Mouse (Mus musculus): Measurements from ENCODE around the gene Myh14.

The Myh14 gene

DNA sequence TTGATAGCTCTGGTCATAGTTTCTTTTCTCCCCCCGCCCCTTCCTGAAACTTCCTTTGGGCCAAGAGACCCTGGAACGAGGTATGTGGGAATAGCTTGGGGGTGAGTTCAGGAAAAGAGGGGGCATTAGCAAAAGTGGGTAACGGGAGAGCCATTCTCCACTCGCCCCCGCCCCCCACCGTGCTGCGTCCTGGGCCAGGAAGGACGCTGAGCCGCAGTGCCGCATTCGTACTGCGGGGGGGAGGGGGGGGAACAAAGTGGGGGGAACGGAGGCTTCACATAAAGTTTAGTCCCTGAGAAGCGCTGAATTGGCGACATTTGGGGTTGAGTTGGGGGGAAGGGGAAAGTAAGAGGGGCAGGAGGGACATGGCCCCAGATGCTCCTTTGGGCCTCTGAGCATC, 77.6 kb downstream of the Myh14 start:
- TF ChIP-seq NANOG (IDR thresholded peaks at IDR 0.05; ENCODE audit: borderline replicate concordance, low read length) (no peak), CTCF (conservative IDR thresholded peaks at IDR 0.05; ENCODE audit: low read length) (no peak), POU5F1 (IDR thresholded peaks at IDR 0.05; ENCODE audit: borderline replicate concordance, low read length) (no peak)
- peaks cover 81% of the 10 kb centered on the region for H3K4me1 ChIP-seq (replicated peaks; ENCODE audit: low read depth, low read length)
- H3K36me3 ChIP-seq (ENCODE audit: insufficient read depth, low read length): peaks cover 49% of the 10 kb centered on the region
- H3K9me3 ChIP-seq (ENCODE audit: low read length): no peaks in the 10 kb centered on the region
- H3K27me3 ChIP-seq (ENCODE audit: insufficient read depth, low read length): peaks cover 17% of the 10 kb centered on the region
- peak overlapping the region; percentile 93 for H3K4me3 ChIP-seq (replicated peaks; ENCODE audit: low read length)

DNA sequence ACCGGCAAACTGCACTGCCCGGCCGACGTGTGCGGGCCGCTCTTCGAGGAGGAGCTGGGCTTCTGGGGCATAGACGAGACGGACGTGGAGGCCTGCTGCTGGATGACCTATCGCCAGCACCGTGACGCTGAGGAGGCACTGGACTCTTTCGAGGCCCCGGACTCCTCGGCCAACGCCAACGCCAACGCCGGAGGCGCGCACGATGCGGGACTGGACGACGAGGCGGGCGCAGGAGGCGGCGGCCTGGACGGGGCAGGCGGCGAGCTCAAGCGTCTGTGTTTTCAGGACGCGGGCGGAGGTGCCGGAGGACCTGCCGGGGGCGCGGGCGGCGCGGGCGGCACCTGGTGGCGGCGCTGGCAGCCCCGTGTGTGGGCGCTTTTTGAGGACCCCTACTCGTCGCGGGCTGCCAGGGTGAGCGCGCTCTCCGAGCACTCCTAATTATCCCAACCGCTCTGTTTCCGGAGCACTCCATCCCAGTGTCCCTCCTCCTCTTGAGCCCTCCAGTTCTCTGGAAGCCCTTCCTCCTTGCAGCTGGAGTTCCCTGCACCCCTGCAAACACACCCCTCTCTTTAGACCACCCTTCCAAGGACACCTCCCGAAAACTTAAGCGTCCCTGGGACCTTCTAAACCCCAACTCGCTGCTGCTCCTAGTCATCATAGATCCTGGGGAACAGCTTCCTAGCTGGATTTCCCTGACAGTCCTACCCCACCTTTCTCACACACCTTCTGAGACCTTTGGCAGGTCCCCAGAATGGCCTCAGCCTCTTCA, 79.1 kb downstream of the Myh14 start:
- peak overlapping the region; percentile 93 for H3K4me3 ChIP-seq (replicated peaks; ENCODE audit: low read length)
- peaks cover 34% of the 10 kb centered on the region for H3K36me3 ChIP-seq (ENCODE audit: insufficient read depth, low read length)
- no peak for TF ChIP-seq CTCF (conservative IDR thresholded peaks at IDR 0.05; ENCODE audit: low read length)
- TF ChIP-seq NANOG (IDR thresholded peaks at IDR 0.05; ENCODE audit: borderline replicate concordance, low read length): no peak
- TF ChIP-seq POU5F1 (IDR thresholded peaks at IDR 0.05; ENCODE audit: borderline replicate concordance, low read length): no peak
- no peaks in the 10 kb centered on the region for H3K9me3 ChIP-seq (ENCODE audit: low read length)
- H3K27me3 ChIP-seq (ENCODE audit: insufficient read depth, low read length): peaks cover 28% of the 10 kb centered on the region
- peaks cover 80% of the 10 kb centered on the region for H3K4me1 ChIP-seq (replicated peaks; ENCODE audit: low read depth, low read length)

DNA sequence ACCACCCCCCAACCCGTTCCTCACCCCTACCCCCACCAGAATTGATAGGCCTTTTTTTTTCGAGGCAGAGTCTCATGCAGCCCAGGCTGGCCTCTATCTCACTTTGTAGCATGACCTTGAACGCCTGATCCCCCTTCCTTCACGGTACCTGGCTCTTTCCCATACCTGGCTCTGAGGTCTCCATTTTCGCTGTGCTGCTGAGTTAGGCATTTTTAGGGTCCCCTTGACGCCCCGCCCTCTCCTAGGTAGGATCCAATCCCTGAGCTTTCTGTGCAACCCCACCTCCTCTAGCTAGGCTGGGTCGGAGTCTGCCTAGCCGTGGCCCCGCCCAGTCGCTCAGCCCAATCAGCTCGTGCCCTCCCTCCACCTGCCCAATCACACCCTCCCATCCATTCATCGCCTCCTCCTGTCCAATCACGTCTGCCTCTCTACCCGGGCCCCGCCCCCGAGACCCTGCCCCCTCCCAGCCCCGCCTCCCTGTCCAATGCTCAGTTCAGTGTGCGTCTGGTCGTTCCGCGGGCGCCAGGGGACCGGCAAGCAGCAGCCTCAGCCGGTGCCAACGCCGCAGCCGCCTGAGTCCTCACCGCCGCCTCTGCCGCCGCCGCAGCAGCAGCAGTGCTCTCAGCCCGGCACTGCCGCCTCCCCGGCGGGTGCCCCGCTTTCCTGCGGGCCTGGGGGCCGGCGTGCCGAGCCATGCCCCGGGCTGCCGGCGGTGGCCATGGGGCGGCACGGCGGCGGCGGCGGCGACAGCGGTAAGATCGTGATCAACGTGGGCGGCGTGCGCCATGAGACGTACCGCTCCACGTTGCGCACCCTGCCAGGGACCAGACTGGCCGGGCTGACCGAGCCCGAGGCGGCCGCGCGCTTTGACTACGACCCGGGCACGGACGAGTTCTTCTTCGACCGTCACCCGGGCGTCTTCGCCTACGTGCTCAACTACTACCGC, 80.0 kb downstream of the Myh14 start, which contains the start of gene Kcnc3:
Gene Kcnc3, plus strand, starts transcription at position 263 of the 946 bp plus-strand sequence.
- Histone ChIP-seq H3K27me3 (ENCODE audit: insufficient read depth, low read length) (peaks cover 32% of the 10 kb centered on the region), H3K4me1 (replicated peaks; ENCODE audit: low read depth, low read length) (peaks cover 77% of the 10 kb centered on the region), H3K4me3 (replicated peaks; ENCODE audit: low read length) (peak within 1 kb of the TSS; percentile 93), H3K36me3 (ENCODE audit: insufficient read depth, low read length) (peaks cover 26% of the 10 kb centered on the region), H3K9me3 (ENCODE audit: low read length) (no peaks in the 10 kb centered on the region)
- TF ChIP-seq POU5F1 (IDR thresholded peaks at IDR 0.05; ENCODE audit: borderline replicate concordance, low read length) (no peak), CTCF (conservative IDR thresholded peaks at IDR 0.05; ENCODE audit: low read length) (no peak), NANOG (IDR thresholded peaks at IDR 0.05; ENCODE audit: borderline replicate concordance, low read length) (no peak)

DNA sequence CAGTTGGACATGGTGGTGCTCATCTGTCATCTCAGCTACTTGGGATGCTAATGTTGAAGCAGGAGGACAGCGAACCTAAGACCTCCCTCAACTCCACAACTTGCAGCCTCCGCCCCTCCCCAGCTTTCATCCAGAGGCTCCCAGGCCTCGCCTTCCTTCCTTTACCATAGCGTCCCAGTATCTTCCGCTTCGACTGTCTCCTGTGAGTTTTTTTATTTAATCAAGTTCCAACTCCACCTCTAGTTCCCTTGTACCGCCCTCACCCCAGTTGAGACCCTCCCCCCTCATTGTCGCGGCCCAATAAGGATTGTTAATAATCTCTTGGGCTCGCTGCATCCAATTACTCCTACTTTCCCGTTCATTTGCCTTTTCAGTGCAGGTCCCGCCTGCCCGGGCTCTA, 80.7 kb downstream of the Myh14 start:
- Histone ChIP-seq H3K36me3 (ENCODE audit: insufficient read depth, low read length) (peaks cover 26% of the 10 kb centered on the region), H3K27me3 (ENCODE audit: insufficient read depth, low read length) (peaks cover 38% of the 10 kb centered on the region), H3K4me3 (replicated peaks; ENCODE audit: low read length) (peak overlapping the region; percentile 77), H3K9me3 (ENCODE audit: low read length) (no peaks in the 10 kb centered on the region), H3K4me1 (replicated peaks; ENCODE audit: low read depth, low read length) (peaks cover 70% of the 10 kb centered on the region)
- no peak for TF ChIP-seq CTCF (conservative IDR thresholded peaks at IDR 0.05; ENCODE audit: low read length)
- no peak for TF ChIP-seq NANOG (IDR thresholded peaks at IDR 0.05; ENCODE audit: borderline replicate concordance, low read length)
- no peak for TF ChIP-seq POU5F1 (IDR thresholded peaks at IDR 0.05; ENCODE audit: borderline replicate concordance, low read length)

DNA sequence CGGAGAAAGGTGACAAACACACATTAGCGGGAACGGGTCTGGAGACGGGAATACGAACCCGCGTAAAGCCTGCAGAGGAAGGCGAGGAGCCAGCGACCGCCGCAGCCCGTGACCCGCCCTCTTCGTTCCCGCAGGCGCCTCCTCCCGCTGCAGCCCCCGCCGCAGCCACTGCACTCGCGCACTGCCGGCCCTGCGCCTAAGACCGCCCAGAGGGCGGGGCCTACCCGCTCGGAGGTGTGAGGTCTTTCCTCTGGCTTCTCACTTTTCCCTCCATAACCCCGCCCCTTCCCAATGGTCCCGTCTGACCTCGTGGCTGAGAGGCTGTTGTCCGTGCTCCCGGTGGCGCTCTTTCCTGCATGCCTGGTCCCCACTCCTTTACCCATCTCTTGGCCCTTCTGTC, 81.5 kb downstream of the Myh14 start:
- Histone ChIP-seq H3K27me3 (ENCODE audit: insufficient read depth, low read length) (peaks cover 38% of the 10 kb centered on the region), H3K4me3 (replicated peaks; ENCODE audit: low read length) (peak overlapping the region; percentile 77)
- TF ChIP-seq POU5F1 (IDR thresholded peaks at IDR 0.05; ENCODE audit: borderline replicate concordance, low read length) (no peak), NANOG (IDR thresholded peaks at IDR 0.05; ENCODE audit: borderline replicate concordance, low read length) (no peak), CTCF (conservative IDR thresholded peaks at IDR 0.05; ENCODE audit: low read length) (no peak)

DNA sequence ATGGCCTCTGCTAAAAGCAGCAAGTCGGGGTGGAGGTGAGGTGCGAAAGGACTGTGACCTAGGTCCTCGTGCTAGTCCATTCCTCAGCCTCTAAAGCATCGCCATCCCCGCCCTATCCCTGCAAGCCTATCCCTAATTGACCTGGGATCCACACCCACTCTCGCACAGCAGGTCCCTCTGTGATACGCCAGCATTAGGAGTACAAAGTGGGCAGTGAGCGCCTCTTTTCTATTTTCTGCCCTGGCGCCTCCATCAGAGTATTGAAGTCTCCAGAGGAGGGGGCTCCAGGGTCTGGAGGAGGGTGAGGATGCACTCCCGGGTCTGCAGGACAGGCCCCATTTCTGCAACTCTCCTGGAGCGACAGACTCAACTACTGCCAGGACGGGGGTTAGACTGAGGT, 82.3 kb downstream of the Myh14 start:
- Histone ChIP-seq H3K4me3 (replicated peaks; ENCODE audit: low read length) (peak overlapping the region; percentile 77), H3K36me3 (ENCODE audit: insufficient read depth, low read length) (peaks cover 16% of the 10 kb centered on the region), H3K27me3 (ENCODE audit: insufficient read depth, low read length) (peaks cover 38% of the 10 kb centered on the region), H3K4me1 (replicated peaks; ENCODE audit: low read depth, low read length) (peaks cover 59% of the 10 kb centered on the region), H3K9me3 (ENCODE audit: low read length) (no peaks in the 10 kb centered on the region)
- TF ChIP-seq CTCF (conservative IDR thresholded peaks at IDR 0.05; ENCODE audit: low read length) (no peak), POU5F1 (IDR thresholded peaks at IDR 0.05; ENCODE audit: borderline replicate concordance, low read length) (no peak), NANOG (IDR thresholded peaks at IDR 0.05; ENCODE audit: borderline replicate concordance, low read length) (no peak)

More for the DNA sequence above, 81.5 kb downstream of the Myh14 start:
- Histone ChIP-seq H3K9me3 (ENCODE audit: low read length) (no peaks in the 10 kb centered on the region), H3K36me3 (ENCODE audit: insufficient read depth, low read length) (peaks cover 19% of the 10 kb centered on the region), H3K4me1 (replicated peaks; ENCODE audit: low read depth, low read length) (peaks cover 65% of the 10 kb centered on the region)

DNA sequence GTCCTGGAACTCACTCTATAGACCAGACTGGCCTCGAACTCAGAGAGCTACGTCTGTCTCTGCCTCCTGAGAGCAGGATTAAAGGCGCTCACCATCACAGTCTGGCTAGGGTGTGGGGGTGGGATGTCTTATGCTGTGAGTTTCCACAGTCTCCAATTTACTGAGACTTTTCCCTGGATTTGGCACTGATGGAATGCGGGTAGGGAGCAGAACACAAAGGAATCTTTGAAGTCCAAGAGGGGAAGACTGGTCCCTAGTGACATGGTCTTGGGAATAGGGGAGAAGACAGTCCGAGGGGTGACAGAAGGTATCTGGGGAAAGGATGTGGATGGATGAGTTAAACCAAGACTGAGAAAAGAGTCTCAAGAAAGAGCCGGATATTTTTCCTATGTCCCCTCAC, 83.0 kb downstream of the Myh14 start:
- H3K9me3 ChIP-seq (ENCODE audit: low read length): no peaks in the 10 kb centered on the region
- peak overlapping the region; percentile 77 for H3K4me3 ChIP-seq (replicated peaks; ENCODE audit: low read length)
- peaks cover 40% of the 10 kb centered on the region for H3K27me3 ChIP-seq (ENCODE audit: insufficient read depth, low read length)
- no peak for TF ChIP-seq POU5F1 (IDR thresholded peaks at IDR 0.05; ENCODE audit: borderline replicate concordance, low read length)
- TF ChIP-seq CTCF (conservative IDR thresholded peaks at IDR 0.05; ENCODE audit: low read length): no peak
- no peak for TF ChIP-seq NANOG (IDR thresholded peaks at IDR 0.05; ENCODE audit: borderline replicate concordance, low read length)
- peaks cover 52% of the 10 kb centered on the region for H3K4me1 ChIP-seq (replicated peaks; ENCODE audit: low read depth, low read length)
- peaks cover 13% of the 10 kb centered on the region for H3K36me3 ChIP-seq (ENCODE audit: insufficient read depth, low read length)

DNA sequence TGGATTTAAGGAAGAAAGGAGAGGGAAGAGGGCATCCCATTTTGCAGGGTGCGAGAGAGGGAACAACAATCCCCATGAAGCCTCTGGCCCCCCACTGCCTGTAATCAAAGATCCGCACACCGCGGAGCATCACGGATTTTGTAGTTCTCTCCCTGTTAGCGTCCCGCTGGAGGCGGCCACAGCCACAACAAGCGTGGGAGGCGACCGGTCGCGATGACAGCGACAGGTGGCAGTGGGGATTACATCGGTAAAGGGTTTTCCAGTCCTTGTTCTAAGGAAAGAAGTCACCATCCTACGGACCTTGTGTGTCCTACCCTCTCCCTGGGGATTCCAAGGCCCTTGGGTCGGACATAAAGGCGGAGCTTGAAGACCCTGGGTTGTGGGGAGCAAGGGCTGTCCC, 83.7 kb downstream of the Myh14 start:
- Histone ChIP-seq H3K27me3 (ENCODE audit: insufficient read depth, low read length) (peaks cover 33% of the 10 kb centered on the region), H3K4me1 (replicated peaks; ENCODE audit: low read depth, low read length) (peaks cover 51% of the 10 kb centered on the region), H3K4me3 (replicated peaks; ENCODE audit: low read length) (peak overlapping the region; percentile 77), H3K36me3 (ENCODE audit: insufficient read depth, low read length) (peaks cover 17% of the 10 kb centered on the region), H3K9me3 (ENCODE audit: low read length) (no peaks in the 10 kb centered on the region)
- TF ChIP-seq NANOG (IDR thresholded peaks at IDR 0.05; ENCODE audit: borderline replicate concordance, low read length) (no peak), CTCF (conservative IDR thresholded peaks at IDR 0.05; ENCODE audit: low read length) (no peak), POU5F1 (IDR thresholded peaks at IDR 0.05; ENCODE audit: borderline replicate concordance, low read length) (no peak)

Data from E14TG2a.4 (cell line).